Mouse (Mus musculus): ENCODE measurements around the gene Gimap7. TPM values are rescaled to one million over a fixed set of nuclear protein-coding genes. Genes with fewer than 3 reads are reported as not detected.

Gene Gimap7
- not detected in 2 replicates for polyA plus RNA-seq (2015; fragmentation: Nextera tagmentation; extraction: Ambion mirVana)

DNA sequence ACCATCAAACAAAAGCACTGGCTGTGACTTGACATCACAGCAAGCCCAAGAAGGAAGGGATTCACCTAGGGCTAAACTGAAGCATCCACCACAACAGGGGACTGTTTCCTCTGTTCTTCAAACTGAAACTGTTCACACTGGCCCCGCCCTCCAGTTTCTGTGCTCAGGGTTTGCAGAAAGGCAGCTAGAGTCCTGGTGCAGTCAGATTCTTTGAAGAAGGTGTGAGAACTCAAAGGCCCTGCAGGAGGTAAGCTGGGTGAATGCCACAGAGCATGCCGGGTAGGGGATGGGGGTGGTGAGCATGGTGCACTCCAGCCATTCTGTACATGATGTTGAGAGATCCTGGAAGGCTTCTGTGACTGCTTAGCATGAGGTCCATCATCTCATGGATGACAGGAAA lies at the start of gene Gimap7, which contains the start of gene Gm28053:
Gene Gimap7, plus strand, starts transcription at position 167 of the 400 bp plus-strand sequence.
Gene Gm28053, plus strand, starts transcription at position 153 of the 400 bp plus-strand sequence.
- Histone ChIP-seq H3K9ac (ENCODE audit: low read length) (no peak within 1 kb of the TSS), H3K4me3 (ENCODE audit: low read length) (no peak within 1 kb of the TSS), H3K27ac (ENCODE audit: low read length) (no peak within 1 kb of the TSS), H3K4me2 (ENCODE audit: low read depth, low read length) (no peak within 1 kb of the TSS), H3K4me1 (replicated peaks; ENCODE audit: control insufficient read depth, insufficient read depth, low read length) (no peaks in the 10 kb centered on the region), H3K36me3 (ENCODE audit: control insufficient read depth, insufficient read depth, low read length) (no peaks in the 10 kb centered on the region), H3K9me3 (ENCODE audit: control insufficient read depth, low read length) (no peaks in the 10 kb centered on the region), H3K27me3 (ENCODE audit: control insufficient read depth, insufficient read depth, low read depth, low read length) (no peaks in the 10 kb centered on the region)
- 59% methylated on average over 2 of the region's 2 CpGs for WGBS
- ATAC-seq (ENCODE audit: low read depth): no peak

DNA sequence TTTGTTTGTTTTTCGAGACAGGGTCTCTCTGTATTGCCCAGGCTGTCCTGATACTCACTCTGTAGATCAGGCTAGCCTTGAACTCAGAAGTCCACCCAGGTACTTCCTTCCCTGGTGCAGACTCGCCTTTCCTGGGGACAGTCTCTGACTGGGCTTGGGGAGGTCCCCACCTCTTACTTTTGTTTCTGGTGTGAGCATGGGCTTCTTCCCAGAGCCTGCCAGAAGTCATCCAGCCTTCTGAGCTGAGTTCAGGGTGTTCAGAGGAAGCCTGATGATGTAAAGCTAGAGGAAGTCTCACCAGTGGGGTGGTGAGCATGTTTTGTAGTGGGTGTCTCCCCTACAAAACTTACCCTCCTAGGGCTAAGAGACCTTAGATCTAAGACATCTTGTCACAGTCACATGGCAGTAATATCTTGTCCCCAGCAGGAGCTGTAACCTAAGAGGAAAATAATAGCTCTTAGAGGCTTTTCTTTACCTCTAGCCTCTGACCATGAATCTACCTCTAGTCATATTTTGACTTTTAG lies 48.9 kb upstream of the Gimap7 start:
- H3K9ac ChIP-seq (ENCODE audit: low read length): no peak overlapping the region
- H3K4me1 ChIP-seq (replicated peaks; ENCODE audit: control insufficient read depth, insufficient read depth, low read length): 0 out of 2 replicates have a peak, but pooled peaks cover 2% of the 10 kb centered on the region
- no peak overlapping the region for H3K4me2 ChIP-seq (ENCODE audit: low read depth, low read length)
- ATAC-seq (ENCODE audit: low read depth): no peak
- H3K4me3 ChIP-seq (ENCODE audit: low read length): no peak overlapping the region
- no peak overlapping the region for H3K27ac ChIP-seq (ENCODE audit: low read length)
- 44% methylated on average over 2 of the region's 2 CpGs for WGBS
- H3K9me3 ChIP-seq (ENCODE audit: control insufficient read depth, low read length): no peaks in the 10 kb centered on the region
- no peaks in the 10 kb centered on the region for H3K27me3 ChIP-seq (ENCODE audit: control insufficient read depth, insufficient read depth, low read depth, low read length)
- no peaks in the 10 kb centered on the region for H3K36me3 ChIP-seq (ENCODE audit: control insufficient read depth, insufficient read depth, low read length)

DNA sequence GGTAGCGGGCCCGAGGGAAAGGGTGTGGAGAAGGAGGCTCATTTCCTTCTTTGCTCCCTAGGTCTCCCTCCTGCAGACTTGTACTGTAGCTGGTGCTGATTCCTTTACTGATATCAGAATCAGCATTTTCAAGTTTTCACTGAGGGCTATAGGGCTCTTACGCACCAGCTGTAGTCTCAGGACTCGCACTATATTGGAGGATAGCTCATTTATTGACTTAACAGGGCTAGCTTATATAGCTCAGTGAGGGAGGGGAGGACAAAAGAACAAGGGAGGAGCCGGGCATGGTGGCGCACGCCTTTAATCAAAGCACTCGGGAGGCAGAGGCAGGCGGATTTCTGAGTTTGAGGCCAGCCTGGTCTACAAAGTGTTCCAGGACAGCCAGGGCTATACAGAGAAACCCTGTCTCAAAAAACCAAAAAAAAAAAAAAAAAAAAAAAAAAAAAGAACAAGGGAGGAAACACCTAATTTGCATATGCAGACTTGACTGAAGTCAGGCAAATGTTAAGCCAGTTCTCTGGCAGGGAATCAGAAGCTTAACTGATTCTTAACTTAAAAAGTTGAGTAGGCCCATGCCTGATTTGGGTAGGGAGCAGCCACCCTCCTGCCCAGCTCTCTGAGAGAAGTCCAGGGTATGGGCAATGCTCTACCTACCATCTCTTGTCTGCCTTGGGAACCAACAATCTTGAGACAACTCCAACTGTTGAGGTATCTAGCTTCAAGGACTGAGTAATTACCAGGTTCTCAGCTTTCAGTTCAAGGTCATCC lies 43.9 kb upstream of the Gimap7 start:
- Histone ChIP-seq H3K4me3 (ENCODE audit: low read length) (no peak overlapping the region), H3K9me3 (ENCODE audit: control insufficient read depth, low read length) (no peaks in the 10 kb centered on the region), H3K27me3 (ENCODE audit: control insufficient read depth, insufficient read depth, low read depth, low read length) (no peaks in the 10 kb centered on the region), H3K4me2 (ENCODE audit: low read depth, low read length) (no peak overlapping the region), H3K36me3 (ENCODE audit: control insufficient read depth, insufficient read depth, low read length) (0 out of 2 replicates have a peak, but pooled peaks cover 2% of the 10 kb centered on the region), H3K9ac (ENCODE audit: low read length) (no peak overlapping the region), H3K27ac (ENCODE audit: low read length) (no peak overlapping the region), H3K4me1 (replicated peaks; ENCODE audit: control insufficient read depth, insufficient read depth, low read length) (no peaks in the 10 kb centered on the region)
- no peak for ATAC-seq (ENCODE audit: low read depth)
- WGBS: 91% methylated on average over 9 of the region's 9 CpGs

DNA sequence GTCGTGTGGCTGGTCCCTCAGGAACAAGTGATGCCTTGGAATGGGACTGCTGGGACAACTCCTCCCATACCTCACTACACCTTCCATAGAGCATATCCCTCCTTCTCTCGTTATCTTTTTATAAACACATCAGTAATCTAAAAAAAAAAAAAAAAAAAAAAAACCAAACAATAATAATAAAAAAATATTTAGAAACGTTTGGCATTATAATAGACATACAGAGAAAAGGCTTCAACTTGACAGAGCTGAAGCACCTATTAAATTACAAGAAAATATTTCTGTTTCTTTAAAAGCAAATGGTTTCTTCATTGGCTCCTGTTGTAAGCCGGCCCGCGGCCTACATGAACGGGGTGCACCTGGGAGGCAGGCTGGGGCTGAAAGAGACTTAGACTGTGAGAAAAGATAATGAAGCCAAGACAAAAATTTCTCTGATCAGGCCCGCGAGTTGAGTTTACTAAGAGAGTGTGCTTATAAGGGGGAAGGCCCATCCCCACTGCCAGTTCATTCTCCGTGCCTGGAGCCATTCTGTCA lies 43.0 kb upstream of the Gimap7 start:
- ATAC-seq (ENCODE audit: low read depth): 0 out of 2 replicates have a peak, but pooled peaks have one; percentile 10
- Histone ChIP-seq H3K4me1 (replicated peaks; ENCODE audit: control insufficient read depth, insufficient read depth, low read length) (no peaks in the 10 kb centered on the region), H3K4me3 (ENCODE audit: low read length) (peak overlapping the region; percentile 46), H3K27ac (ENCODE audit: low read length) (no peak overlapping the region), H3K9me3 (ENCODE audit: control insufficient read depth, low read length) (no peaks in the 10 kb centered on the region), H3K27me3 (ENCODE audit: control insufficient read depth, insufficient read depth, low read depth, low read length) (no peaks in the 10 kb centered on the region), H3K4me2 (ENCODE audit: low read depth, low read length) (peak overlapping the region; percentile 50), H3K36me3 (ENCODE audit: control insufficient read depth, insufficient read depth, low read length) (0 out of 2 replicates have a peak, but pooled peaks cover 2% of the 10 kb centered on the region), H3K9ac (ENCODE audit: low read length) (peak overlapping the region; percentile 58)
- WGBS: 41% methylated on average over 10 of the region's 10 CpGs

DNA sequence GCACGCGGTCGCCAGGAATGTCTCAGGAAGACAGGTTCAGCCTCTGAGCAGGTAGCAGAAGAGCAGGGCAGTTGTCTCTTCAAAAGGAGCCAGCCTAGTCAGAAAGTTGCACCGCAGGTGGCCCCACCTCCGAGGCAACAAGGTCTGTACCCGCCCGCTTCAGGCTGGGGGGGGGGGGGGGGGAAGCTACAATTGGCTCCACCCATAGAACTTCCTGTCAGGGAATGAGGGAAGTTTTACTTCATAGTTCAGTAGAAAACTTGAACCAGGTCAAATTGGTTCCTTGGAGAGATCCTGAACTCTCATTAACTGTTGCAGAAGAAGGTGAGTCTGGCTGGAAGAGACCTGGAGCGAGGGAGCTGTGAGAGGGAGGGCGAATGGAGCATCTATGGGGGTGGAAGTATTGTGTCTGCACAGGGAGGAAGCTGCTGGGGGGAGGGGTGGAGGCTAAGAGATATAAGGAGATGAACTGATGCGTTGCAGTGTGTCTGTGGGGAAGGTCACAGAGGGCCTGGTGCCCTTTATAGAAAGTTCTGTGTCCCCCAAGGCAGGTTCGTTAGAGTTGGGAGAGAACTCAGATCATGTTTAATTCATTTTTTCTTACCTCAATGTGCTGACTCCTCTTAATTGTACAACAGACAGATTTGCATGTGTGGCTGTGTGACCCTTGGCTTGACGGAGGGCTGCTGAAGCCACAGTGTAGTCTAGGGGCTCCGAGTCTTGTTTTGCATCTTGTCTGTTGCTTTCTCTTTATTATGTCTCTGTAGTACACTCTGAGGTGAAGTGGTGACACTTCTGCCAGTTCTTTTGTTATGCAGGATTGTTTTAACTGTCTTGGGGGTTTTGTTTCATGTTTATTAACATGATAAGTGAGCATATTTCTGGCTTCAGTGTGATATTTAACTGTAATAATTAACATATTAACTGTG lies 42.2 kb upstream of the Gimap7 start, which contains the start of gene Gimap9:
Gene Gimap9, plus strand, starts transcription at position 199 of the 929 bp plus-strand sequence.
- Histone ChIP-seq H3K9me3 (ENCODE audit: control insufficient read depth, low read length) (no peaks in the 10 kb centered on the region), H3K4me3 (ENCODE audit: low read length) (peak within 1 kb of the TSS; percentile 46), H3K36me3 (ENCODE audit: control insufficient read depth, insufficient read depth, low read length) (0 out of 2 replicates have a peak, but pooled peaks cover 2% of the 10 kb centered on the region), H3K4me2 (ENCODE audit: low read depth, low read length) (peak within 1 kb of the TSS; percentile 50), H3K27ac (ENCODE audit: low read length) (peak within 1 kb of the TSS; percentile 52; the same call in 1 of the 2 replicates), H3K9ac (ENCODE audit: low read length) (peak within 1 kb of the TSS; percentile 58), H3K27me3 (ENCODE audit: control insufficient read depth, insufficient read depth, low read depth, low read length) (no peaks in the 10 kb centered on the region), H3K4me1 (replicated peaks; ENCODE audit: control insufficient read depth, insufficient read depth, low read length) (no peaks in the 10 kb centered on the region)
- ATAC-seq (ENCODE audit: low read depth): peak; percentile 60
- 26% methylated on average over 12 of the region's 13 CpGs for WGBS

DNA sequence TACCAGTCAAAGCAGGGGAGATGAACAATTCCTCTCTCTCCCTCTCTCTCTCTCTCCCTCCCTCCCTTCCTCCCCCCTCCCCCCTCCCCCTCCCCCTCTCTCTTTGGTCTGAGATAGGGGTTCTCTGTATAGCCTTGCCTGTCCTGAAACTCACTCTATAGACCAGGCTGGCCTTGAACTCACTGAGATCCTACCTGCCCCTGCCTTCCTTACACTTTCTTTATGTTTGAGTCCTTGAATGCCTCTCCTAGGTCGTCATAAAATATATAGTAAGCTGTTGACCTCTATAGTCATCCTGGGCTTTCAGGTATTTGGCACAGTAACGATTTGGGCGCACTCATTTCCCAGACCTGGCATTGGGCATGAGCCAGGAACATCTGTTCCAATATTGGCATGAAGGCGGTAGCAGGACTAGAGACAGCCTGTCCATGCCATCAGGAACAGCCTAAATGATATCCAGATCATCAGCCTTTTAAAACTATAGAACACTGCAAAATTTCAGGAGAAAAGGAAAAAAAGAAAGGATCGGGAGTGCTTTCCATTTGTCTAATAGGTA lies 41.5 kb upstream of the Gimap7 start:
- H3K9me3 ChIP-seq (ENCODE audit: control insufficient read depth, low read length): no peaks in the 10 kb centered on the region
- no peak overlapping the region for H3K9ac ChIP-seq (ENCODE audit: low read length)
- 79% methylated on average over 5 of the region's 5 CpGs for WGBS
- no peak overlapping the region for H3K27ac ChIP-seq (ENCODE audit: low read length)
- no peak for ATAC-seq (ENCODE audit: low read depth)
- peak overlapping the region; percentile 50 for H3K4me2 ChIP-seq (ENCODE audit: low read depth, low read length)
- 0 out of 2 replicates have a peak, but pooled peaks cover 2% of the 10 kb centered on the region for H3K36me3 ChIP-seq (ENCODE audit: control insufficient read depth, insufficient read depth, low read length)
- H3K27me3 ChIP-seq (ENCODE audit: control insufficient read depth, insufficient read depth, low read depth, low read length): no peaks in the 10 kb centered on the region
- H3K4me3 ChIP-seq (ENCODE audit: low read length): peak overlapping the region; percentile 16; the same call in 1 of the 2 replicates
- no peaks in the 10 kb centered on the region for H3K4me1 ChIP-seq (replicated peaks; ENCODE audit: control insufficient read depth, insufficient read depth, low read length)

DNA sequence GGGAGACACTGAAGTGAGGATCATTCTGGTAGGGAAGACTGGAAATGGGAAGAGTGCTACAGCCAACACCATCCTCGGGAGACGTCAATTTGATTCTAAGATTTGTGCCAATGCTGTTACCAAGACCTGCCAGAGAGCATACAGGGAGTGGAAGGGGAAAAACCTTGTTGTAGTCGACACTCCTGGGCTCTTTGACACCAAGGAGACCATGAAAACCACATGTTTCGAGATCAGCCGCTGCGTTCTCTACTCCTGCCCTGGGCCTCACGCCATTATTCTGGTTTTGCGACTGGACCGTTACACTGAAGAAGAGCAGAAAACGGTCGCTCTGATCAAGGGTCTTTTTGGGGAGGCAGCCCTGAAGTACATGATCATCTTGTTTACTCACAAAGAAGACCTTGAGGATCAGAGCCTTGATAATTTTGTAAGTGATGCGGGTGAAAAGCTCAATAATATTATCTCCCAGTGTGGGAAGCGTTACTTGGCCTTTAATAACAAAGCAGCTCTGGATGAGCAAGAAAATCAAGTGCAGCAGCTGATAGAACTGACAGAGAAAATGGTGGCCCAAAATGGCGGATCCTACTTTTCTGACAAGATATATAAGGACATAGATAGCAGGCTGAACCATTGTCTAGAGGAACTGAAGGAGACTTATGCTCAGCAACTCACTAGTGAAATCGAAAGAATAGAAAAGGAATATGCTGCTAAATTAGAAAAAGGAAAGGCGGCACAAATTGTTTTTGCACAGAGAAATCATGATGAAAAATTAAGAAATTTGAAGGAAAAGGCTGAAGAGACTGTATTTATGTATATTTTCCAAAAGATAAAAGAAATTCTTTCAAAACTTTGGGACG lies 40.7 kb upstream of the Gimap7 start:
- H3K27me3 ChIP-seq (ENCODE audit: control insufficient read depth, insufficient read depth, low read depth, low read length): no peaks in the 10 kb centered on the region
- no peaks in the 10 kb centered on the region for H3K9me3 ChIP-seq (ENCODE audit: control insufficient read depth, low read length)
- H3K4me2 ChIP-seq (ENCODE audit: low read depth, low read length): peak overlapping the region; percentile 50; the same call in 1 of the 2 replicates
- H3K4me3 ChIP-seq (ENCODE audit: low read length): no peak overlapping the region
- H3K9ac ChIP-seq (ENCODE audit: low read length): no peak overlapping the region
- H3K4me1 ChIP-seq (replicated peaks; ENCODE audit: control insufficient read depth, insufficient read depth, low read length): no peaks in the 10 kb centered on the region
- 88% methylated on average over 17 of the region's 17 CpGs for WGBS
- no peak overlapping the region for H3K27ac ChIP-seq (ENCODE audit: low read length)
- ATAC-seq (ENCODE audit: low read depth): no peak
- 0 out of 2 replicates have a peak, but pooled peaks cover 2% of the 10 kb centered on the region for H3K36me3 ChIP-seq (ENCODE audit: control insufficient read depth, insufficient read depth, low read length)

DNA sequence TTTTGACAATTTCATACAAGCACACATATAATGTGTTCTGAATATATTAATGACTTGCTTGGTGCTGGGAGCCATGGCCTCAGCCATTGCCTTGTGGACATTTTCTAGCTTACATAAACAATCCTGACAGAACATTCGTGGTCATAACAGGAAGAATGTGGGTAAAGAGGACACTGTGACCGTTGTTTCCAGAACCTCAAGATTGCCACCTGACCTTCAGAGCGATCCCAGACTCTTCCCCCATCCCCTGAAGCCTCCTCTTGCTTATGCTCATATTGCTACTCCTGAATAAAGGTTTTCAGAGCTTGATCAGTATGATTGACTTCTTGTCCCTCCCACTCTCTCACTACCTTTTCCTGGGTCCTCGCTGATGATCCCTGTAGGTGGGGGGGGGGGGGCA lies 40.0 kb upstream of the Gimap7 start:
- Histone ChIP-seq H3K4me1 (replicated peaks; ENCODE audit: control insufficient read depth, insufficient read depth, low read length) (no peaks in the 10 kb centered on the region), H3K4me3 (ENCODE audit: low read length) (no peak overlapping the region), H3K36me3 (ENCODE audit: control insufficient read depth, insufficient read depth, low read length) (0 out of 2 replicates have a peak, but pooled peaks cover 2% of the 10 kb centered on the region), H3K27ac (ENCODE audit: low read length) (no peak overlapping the region), H3K9ac (ENCODE audit: low read length) (no peak overlapping the region), H3K27me3 (ENCODE audit: control insufficient read depth, insufficient read depth, low read depth, low read length) (no peaks in the 10 kb centered on the region), H3K9me3 (ENCODE audit: control insufficient read depth, low read length) (no peaks in the 10 kb centered on the region), H3K4me2 (ENCODE audit: low read depth, low read length) (no peak overlapping the region)
- ATAC-seq (ENCODE audit: low read depth): no peak
- 57% methylated on average over 4 of the region's 4 CpGs for WGBS
